Mouse (Mus musculus) gastrocnemius, adult 2 months (tissue): ENCODE measurements around the gene Syn1. TPM values are rescaled to one million over a fixed set of nuclear protein-coding genes. Genes with fewer than 3 reads are reported as not detected.

Source experiments
- DNase-seq: peaks from one replicate; pipeline ENCODE4 v3.0.0; 2022
- H3K27ac ChIP-seq: fragments of 200-600 bp; 2 replicates; pipeline ENCODE4 v1.8.1; 2022; ENCODE audit warnings: mild to moderate bottlenecking
- H3K4me3 ChIP-seq: fragments of 200-600 bp; 2 replicates; pipeline ENCODE4 v1.8.1; 2022; ENCODE audit warnings: mild to moderate bottlenecking, moderate library complexity
- CTCF ChIP-seq: fragments of 200-600 bp; IDR thresholded peaks from 2 replicates; pipeline ENCODE4 v1.8.1; 2022; ENCODE audit warnings: antibody characterized with exemption, mild to moderate bottlenecking, moderate library complexity
- intact Hi-C: fragments of 180-260 bp; cut with DNase I; formaldehyde crosslinking; loops from one replicate; pipeline ENCODE4 v1.15.1; 2025
- microRNA-seq: library from miRNA; unstranded; fragments of <30 nt; microRNA quantifications from one replicate; pipeline ENCODE4 v1.2.0, GENCODE M21; 2021
- total RNA-seq, 2 experiments: library from RNA; stranded (reverse); gene quantifications; 2 replicates each; pipeline ENCODE4 v1.2.3; 2021

The Syn1 gene
- total RNA-seq, 2 experiments from 2014 or later = 0.06 TPM; not detected in 1

GRCm38 (mm10) chrX:20848256-20848984 lies 72.4 kb downstream of the Syn1 start:
- H3K27ac ChIP-seq = peak overlapping the region; percentile 93
- peak; percentile 91 for DNase-seq
- TF ChIP-seq CTCF = no peak
- intact Hi-C loops = loop anchor here (5.0 kb wide), 1 partner anchor 114 kb away; the partner anchor contains the start of gene Uxt
- peak overlapping the region; percentile 81 for H3K4me3 ChIP-seq

- Histone ChIP-seq H3K4me3 (peak overlapping the region; percentile 81), H3K27ac (peak overlapping the region; percentile 93)
- intact Hi-C loops = loop anchor here (5.0 kb wide), 1 partner anchor 114 kb away; the partner anchor contains the start of gene Uxt
- no peak for DNase-seq
- TF ChIP-seq CTCF = no peak
Observed at GRCm38 (mm10) chrX:20847816-20848215, 73.0 kb downstream of the Syn1 start.

- H3K27ac ChIP-seq = no peak overlapping the region
- TF ChIP-seq CTCF = no peak
- intact Hi-C loops = loop anchor here (5.0 kb wide), 1 partner anchor 115 kb away; the partner anchor contains the start of gene Uxt
- no peak overlapping the region for H3K4me3 ChIP-seq
- no peak for DNase-seq
Observed at GRCm38 (mm10) chrX:20847232-20847631, 73.6 kb downstream of the Syn1 start.

GRCm38 (mm10) chrX:20828934-20829333 lies 91.9 kb downstream of the Syn1 start:
- Histone ChIP-seq H3K27ac (peak overlapping the region; percentile 79), H3K4me3 (no peak overlapping the region)
- peak; percentile 81 for DNase-seq
- peak; percentile 61 for TF ChIP-seq CTCF
- intact Hi-C loops = loop anchor here (5.0 kb wide), 1 partner anchor 118 kb away; no protein-coding TSS in a partner anchor

- Histone ChIP-seq H3K4me3 (peak overlapping the region; percentile 73), H3K27ac (peak overlapping the region; percentile 76)
- DNase-seq = peak; percentile 68
- intact Hi-C loops = loop anchor here (1.0 kb wide), 1 partner anchor 158 kb away; no protein-coding TSS in a partner anchor
- TF ChIP-seq CTCF = peak; percentile 48
Observed at GRCm38 (mm10) chrX:20819708-20820426, 100.9 kb downstream of the Syn1 start.

GRCm38 (mm10) chrX:20819204-20819628 lies 101.6 kb downstream of the Syn1 start:
- peak; percentile 81 for TF ChIP-seq CTCF
- Histone ChIP-seq H3K27ac (peak overlapping the region; percentile 76), H3K4me3 (peak overlapping the region; percentile 73)
- intact Hi-C loops = loop anchor here (1.0 kb wide), 1 partner anchor 157 kb away; no protein-coding TSS in a partner anchor
- DNase-seq = peak; percentile 88

GRCm38 (mm10) chrX:20816974-20817373 lies 103.8 kb downstream of the Syn1 start:
- DNase-seq = peak; percentile 22
- intact Hi-C loops = no loop called here
- Histone ChIP-seq H3K27ac (no peak overlapping the region), H3K4me3 (no peak overlapping the region)
- TF ChIP-seq CTCF = no peak

Small RNA genes lying within 50 kb of the gene (microRNA-seq; reads per million reads assigned to microRNA genes)
- not detected for gene Gm24824
- gene Mir5617 = not detected

Other genes starting within 250 kb of the Syn1 start
- gene Cdk16, start 233.1 kb downstream of the Syn1 start, total RNA-seq = 100 to 1,000 TPM; 119 to 130 TPM
- gene Usp11, start 217.1 kb downstream of the Syn1 start, total RNA-seq = 1 to 10 TPM; 1.2 to 2.8 TPM
- gene Araf, start 123.2 kb downstream of the Syn1 start, total RNA-seq = 10 to 100 TPM; 87.8 to 98.0 TPM
- gene Timp1, start 50.8 kb downstream of the Syn1 start, total RNA-seq = 1 to 10 TPM in 1 of 2 experiments, under 1 TPM in 1; 0.48 to 3.0 TPM
- gene Cfp, start 10.6 kb upstream of the Syn1 start, total RNA-seq = 1 to 10 TPM; 3.1 to 4.8 TPM
- gene Elk1, start 29.6 kb upstream of the Syn1 start, total RNA-seq = 1 to 10 TPM; 7.3 to 7.5 TPM
- 10 to 100 TPM; 27.5 to 33.1 TPM for gene Uxt, start 41.0 kb upstream of the Syn1 start, total RNA-seq
- gene Zfp182, start 141.3 kb upstream of the Syn1 start, total RNA-seq = 1 to 10 TPM; 1.8 to 2.3 TPM
- gene Spaca5, start 147.4 kb upstream of the Syn1 start, total RNA-seq = not detected
- gene Zfp300, start 168.5 kb upstream of the Syn1 start, total RNA-seq = under 1 TPM; 0.10 to 0.39 TPM
- not detected for gene Ssxa1, start 194.8 kb upstream of the Syn1 start, total RNA-seq